10 mouse cellular contexts compared by ENCODE assay signal in genomic region chr10:58369707-58370093, GRCm38 (mm10). TPM values are rescaled to one million over a fixed set of nuclear protein-coding genes. Genes with fewer than 3 reads are reported as not detected.
DNase-seq lines count a peak whose midpoint lies in the region; ATAC-seq and TF ChIP-seq lines count a peak whose summit lies in the region.
"Had no signal": no experiment of that assay in that cellular context is flagged by ENCODE, and none has a peak within 500 bp of the region (broad histone marks: within the 10 kb centered on the region; RNA-seq: fewer than 3 reads in every experiment).

No protein-coding gene starts in this region.

- peak overlapping the region; percentile 70 for H3K4me2 ChIP-seq in liver, postnatal 0 days (ENCODE audit: low read depth, low read length)
- no peak overlapping the region for H3K4me2 ChIP-seq in midbrain, embryonic 13.5 days (replicated peaks)
- H3K4me2 ChIP-seq: forebrain, embryonic 13.5 days had no signal

- no peak for DNase-seq in layer of hippocampus, adult 2 months (ENCODE audit: low spot score in 2 of 2)
- no peak for DNase-seq in layer of hippocampus, postnatal 10 days (ENCODE audit: low spot score in 2 of 2)
- DNase-seq in G1E (ENCODE audit: low spot score) = no peak
- DNase-seq in liver, postnatal 0 days = no peak
- DNase-seq in thymus, postnatal 10 days (ENCODE audit: low spot score in 2 of 2) = no peak
- DNase-seq: gastrocnemius, postnatal 36 days; left cerebral cortex, postnatal 4 days had no signal

- peaks cover 49% of the 10 kb centered on the region for H3K4me1 ChIP-seq in G1E (ENCODE audit: insufficient read depth, low read depth, low read length)
- peaks cover 16% of the 10 kb centered on the region for H3K4me1 ChIP-seq in brown adipose tissue, adult 24 weeks (ENCODE audit: control insufficient read depth, insufficient read depth, insufficient read length, low read length)
- H3K4me1 ChIP-seq in liver, postnatal 0 days (ENCODE audit: insufficient read depth) = peaks cover 53% of the 10 kb centered on the region
- H3K4me1 ChIP-seq in midbrain, embryonic 13.5 days (replicated peaks) = peaks cover 37% of the 10 kb centered on the region

- TF ChIP-seq EP300 in liver, postnatal 0 days (IDR thresholded peaks at IDR 0.05; ENCODE audit: low read depth) = no peak

- no peaks in the 10 kb centered on the region for H3K36me3 ChIP-seq in G1E (replicated peaks)
- H3K36me3 ChIP-seq in liver, postnatal 0 days (replicated peaks; ENCODE audit: insufficient read depth, low read length) = no peaks in the 10 kb centered on the region
- H3K36me3 ChIP-seq in midbrain, embryonic 13.5 days = no peaks in the 10 kb centered on the region

- no peak overlapping the region for H3K4me3 ChIP-seq in layer of hippocampus, adult 2 months
- H3K4me3 ChIP-seq in G1E (ENCODE audit: low read depth, low read length) = no peak overlapping the region; the same call in 1 of the 2 replicates
- no peak overlapping the region for H3K4me3 ChIP-seq in brown adipose tissue, adult 24 weeks (ENCODE audit: insufficient read depth, low read depth, low read length)
- H3K4me3 ChIP-seq in liver, postnatal 0 days (ENCODE audit: low read depth, low read length) = no peak overlapping the region
- H3K4me3 ChIP-seq in midbrain, embryonic 13.5 days (replicated peaks) = no peak overlapping the region
- H3K4me3 ChIP-seq: forebrain, embryonic 13.5 days had no signal

- peak; percentile 32 for ATAC-seq in G1E (ENCODE audit: extremely low read depth, insufficient number of reproducible peaks, low FRiP score, poor library complexity, severe bottlenecking)
- peak; percentile 22; the same call in 1 of the 2 replicates for ATAC-seq in liver, postnatal 0 days
- no peak for ATAC-seq in midbrain, embryonic 13.5 days
- ATAC-seq: forebrain, embryonic 13.5 days had no signal

- no peaks in the 10 kb centered on the region for H3K9me3 ChIP-seq in G1E (replicated peaks)
- no peaks in the 10 kb centered on the region for H3K9me3 ChIP-seq in liver, postnatal 0 days (ENCODE audit: low read length)
- no peaks in the 10 kb centered on the region for H3K9me3 ChIP-seq in midbrain, embryonic 13.5 days
- H3K9me3 ChIP-seq: forebrain, embryonic 13.5 days had no signal

- peak overlapping the region; percentile 88 for H3K27ac ChIP-seq in layer of hippocampus, adult 2 months
- 0 out of 2 replicates have a peak overlapping the region, but pooled peaks have one; percentile 31 for H3K27ac ChIP-seq in brown adipose tissue, adult 24 weeks (replicated peaks; ENCODE audit: low read depth, low read length)
- H3K27ac ChIP-seq in liver, postnatal 0 days (ENCODE audit: low read depth) = peak overlapping the region; percentile 81
- H3K27ac ChIP-seq in midbrain, embryonic 13.5 days = no peak overlapping the region

- TF ChIP-seq CTCF in layer of hippocampus, adult 2 months (conservative IDR thresholded peaks at IDR 0.05) = no peak
- TF ChIP-seq CTCF in G1E (IDR thresholded peaks at IDR 0.05; ENCODE audit: low read depth, low read length) = no peak
- TF ChIP-seq CTCF in liver, postnatal 0 days (IDR thresholded peaks at IDR 0.05; ENCODE audit: low read depth) = no peak

- no peak overlapping the region for H3K9ac ChIP-seq in liver, postnatal 0 days (replicated peaks)
- H3K9ac ChIP-seq in midbrain, embryonic 13.5 days (replicated peaks) = no peak overlapping the region
- H3K9ac ChIP-seq: forebrain, embryonic 13.5 days had no signal

- H3K27me3 ChIP-seq in G1E (ENCODE audit: insufficient read depth, low read length) = no peaks in the 10 kb centered on the region
- no peaks in the 10 kb centered on the region for H3K27me3 ChIP-seq in liver, postnatal 0 days (ENCODE audit: insufficient read depth, low read length)
- H3K27me3 ChIP-seq in midbrain, embryonic 13.5 days = no peaks in the 10 kb centered on the region
- H3K27me3 ChIP-seq: forebrain, embryonic 13.5 days had no signal

- 10% methylated on average over 3 of the region's 3 CpGs for WGBS in liver, postnatal 0 days (ENCODE audit: insufficient replicate concordance)
- WGBS in midbrain, embryonic 13.5 days = 34% methylated on average over 3 of the region's 3 CpGs

RNA-seq across cellular contexts. Expression of gene Lims1, which starts 46.4 kb away (rescaled TPM):
- total RNA-seq in layer of hippocampus, adult 2 months (2021) = 10 to 100 TPM; 20.7 to 22.6 TPM
- total RNA-seq in layer of hippocampus, postnatal 10 days (2021) = 10 to 100 TPM; 30.2 to 30.8 TPM
- total RNA-seq in G1E (2014; fragmentation: Nextera tagmentation) (81.3 and 85.8 TPM in 2 replicates), G1E (2017) (59.3 and 64.7 TPM in 2 replicates)
- 1.3 and 1.6 TPM in 2 replicates for polyA plus RNA-seq in G1E (2012)
- polyA plus RNA-seq in brown adipose tissue, adult 24 weeks (2012; ENCODE audit: insufficient read depth, insufficient read length, missing spikeins) = 18.9 and 27.1 TPM in 2 replicates
- 60.6 and 64.4 TPM in 2 replicates for polyA plus RNA-seq in liver, postnatal 0 days (2015; fragmentation: Nextera tagmentation; extraction: Ambion mirVana)
- 62.1 and 65.6 TPM in 2 replicates for polyA plus RNA-seq in midbrain, embryonic 13.5 days (2015; fragmentation: Nextera tagmentation; extraction: Ambion mirVana)
